Mouse (Mus musculus) thymus, postnatal 0 days (tissue): ENCODE data around the gene Fkbp6. TPM values are rescaled to one million over a fixed set of nuclear protein-coding genes. Genes with fewer than 3 reads are reported as not detected.
"Not testable (repeated sequence)": the region's sequence is repeated elsewhere in the genome, so short reads cannot be mapped to it uniquely, and the experiment has no call there.

Experiments
- DNase-seq: peaks from one replicate; pipeline ENCODE4 v3.0.0-alpha.2; 2015; ENCODE audit warnings: low spot score
- polyA plus RNA-seq: library from polyadenylated mRNA; unstranded; fragments of >200 nt; fragmentation: Nextera tagmentation; extraction: Ambion mirVana; gene quantifications from 2 replicates; pipeline ENCODE4 v1.2.1, GENCODE M21; 2015

Fkbp6 gene
- polyA plus RNA-seq = 0.16 TPM in 1 of 2 replicates, not detected in the other

GRCm38 (mm10) chr5:135349862-135350261 lies at the start of gene Fkbp6:
Fkbp6 (minus strand) TSS chr5:135350044.
- DNase-seq = no peak

- no peak for DNase-seq
Measured at GRCm38 (mm10) chr5:135399382-135399781, 49.5 kb upstream of the Fkbp6 start.

GRCm38 (mm10) chr5:135395826-135396225 lies 46.0 kb upstream of the Fkbp6 start:
- peak; percentile 44 for DNase-seq

- DNase-seq = peak; percentile 91
Measured at GRCm38 (mm10) chr5:135394004-135394823, 44.4 kb upstream of the Fkbp6 start, which contains the start of gene Pom121. Pom121 (minus strand) TSS chr5:135394546.

- no peak for DNase-seq
Measured at GRCm38 (mm10) chr5:135383771-135384170, 33.9 kb upstream of the Fkbp6 start.

- no peak for DNase-seq
Measured at GRCm38 (mm10) chr5:135382746-135383145, 32.9 kb upstream of the Fkbp6 start.

GRCm38 (mm10) chr5:135381356-135381925 lies 31.6 kb upstream of the Fkbp6 start:
- DNase-seq = no peak

GRCm38 (mm10) chr5:135380681-135381080 lies 30.8 kb upstream of the Fkbp6 start:
- no peak for DNase-seq

- DNase-seq = no peak
Measured at GRCm38 (mm10) chr5:135376341-135376740, 26.5 kb upstream of the Fkbp6 start.

- DNase-seq = no peak
Measured at GRCm38 (mm10) chr5:135375167-135375566, 25.3 kb upstream of the Fkbp6 start.

GRCm38 (mm10) chr5:135373601-135374000 lies 23.8 kb upstream of the Fkbp6 start:
- DNase-seq = no peak

- DNase-seq = no peak
Measured at GRCm38 (mm10) chr5:135371195-135371594, 21.4 kb upstream of the Fkbp6 start.

- DNase-seq = peak; percentile 97
Measured at GRCm38 (mm10) chr5:135369787-135370654, 20.2 kb upstream of the Fkbp6 start, which contains the start of gene Nsun5. Nsun5 (plus strand) TSS chr5:135369953.

GRCm38 (mm10) chr5:135369196-135369595 lies 19.4 kb upstream of the Fkbp6 start:
- not testable (repeated sequence) for DNase-seq

GRCm38 (mm10) chr5:135368312-135368711 lies 18.5 kb upstream of the Fkbp6 start:
- DNase-seq = no peak

GRCm38 (mm10) chr5:135367841-135368240 lies 18.0 kb upstream of the Fkbp6 start:
- no peak for DNase-seq

GRCm38 (mm10) chr5:135363540-135363939 lies 13.7 kb upstream of the Fkbp6 start:
- DNase-seq = peak; percentile 11

GRCm38 (mm10) chr5:135362572-135362971 lies 12.7 kb upstream of the Fkbp6 start:
- DNase-seq = no peak

GRCm38 (mm10) chr5:135359772-135360171 lies 9.9 kb upstream of the Fkbp6 start:
- no peak for DNase-seq

GRCm38 (mm10) chr5:135357556-135357955 lies 7.7 kb upstream of the Fkbp6 start:
- DNase-seq = no peak

- no peak for DNase-seq
Measured at GRCm38 (mm10) chr5:135356090-135356489, 6.2 kb upstream of the Fkbp6 start.

- peak; percentile 42 for DNase-seq
Measured at GRCm38 (mm10) chr5:135353564-135353963, 3.7 kb upstream of the Fkbp6 start.
